Comparison of ENCODE assay signal across 16 mouse cellular contexts in the genomic region with DNA sequence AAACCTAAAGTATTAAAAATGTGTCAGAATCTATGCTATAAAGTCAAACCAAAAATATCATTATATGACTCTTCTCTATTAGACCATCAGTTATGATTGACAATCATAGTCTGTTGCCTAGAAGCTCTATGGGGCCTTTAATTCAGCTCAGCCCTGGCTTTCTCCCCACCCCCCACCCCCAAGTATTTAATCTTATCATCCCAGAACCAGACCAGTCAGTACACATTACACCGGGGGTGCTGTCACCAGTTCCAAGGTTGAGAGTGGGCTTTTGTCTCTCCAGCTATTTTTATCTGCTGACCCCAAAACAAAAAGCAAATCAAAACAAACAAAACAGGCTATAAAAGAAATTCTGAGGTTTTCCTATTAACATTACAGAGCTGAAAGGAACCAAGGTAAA.
"Had no signal": no experiment of that assay in that cellular context is flagged by ENCODE, and none has a peak within 500 bp of the region (broad histone marks: within the 10 kb centered on the region; RNA-seq: fewer than 3 reads in every experiment).

No protein-coding gene starts in this region.

- H3K27me3 ChIP-seq: neural tube, embryonic 13.5 days; neural tube, embryonic 15.5 days; stomach, embryonic 15.5 days had no signal

- DNase-seq: retina, postnatal 1 day; right cerebral cortex, adult 18-20 months; right cerebral cortex, postnatal 14 days; right cerebral cortex, postnatal 25 days; right cerebral cortex, postnatal 4 days; spleen, adult 18-20 months; thymus, adult 18-20 months; thymus, adult 2 months; thymus, postnatal 14 days; thymus, postnatal 25 days; thymus, postnatal 36 days; thymus, postnatal 4 days had no signal

- H3K9ac ChIP-seq: neural tube, embryonic 13.5 days; neural tube, embryonic 15.5 days; stomach, embryonic 15.5 days had no signal

- H3K9me3 ChIP-seq: stomach, embryonic 15.5 days had no signal

- H3K36me3 ChIP-seq: neural tube, embryonic 13.5 days; neural tube, embryonic 15.5 days; stomach, embryonic 15.5 days had no signal

- H3K4me3 ChIP-seq: neural tube, embryonic 13.5 days; neural tube, embryonic 15.5 days; stomach, embryonic 15.5 days had no signal

- H3K27ac ChIP-seq: neural tube, embryonic 13.5 days; neural tube, embryonic 15.5 days; stomach, embryonic 15.5 days; stomach, postnatal 0 days had no signal

- H3K4me2 ChIP-seq: neural tube, embryonic 13.5 days; neural tube, embryonic 15.5 days; stomach, embryonic 15.5 days had no signal

- H3K4me1 ChIP-seq: neural tube, embryonic 13.5 days; neural tube, embryonic 15.5 days; stomach, embryonic 15.5 days had no signal
